Mouse (Mus musculus) heart, adult 2 months (tissue): Measurements from ENCODE around the gene Phactr2. TPM values are rescaled to one million over a fixed set of nuclear protein-coding genes. Genes with fewer than 3 reads are reported as not detected.
A peak's percentile ranks its signal among the peaks of the same experiment; 100 is the strongest.
"Not testable (repeated sequence)": the region's sequence is repeated elsewhere in the genome, so short reads cannot be mapped to it uniquely, and the experiment has no call there.

Source experiments
- DNase-seq, 2 experiments: peaks; one replicate each; pipeline ENCODE4 v3.0.0; 2021
- H3K27ac ChIP-seq: fragments of 200-600 bp; 2 replicates; pipeline ENCODE4 v1.8.1; 2022
- H3K27me3 ChIP-seq: fragments of 200-500 bp; 2 replicates; pipeline ENCODE4 v1.6.1; 2012; ENCODE audit warnings: mild to moderate bottlenecking, low read length, inconsistent platforms, mixed read lengths; ENCODE audit not compliant: control insufficient read depth, insufficient read depth
- H3K36me3 ChIP-seq: fragments of 200-500 bp; 2 replicates; pipeline ENCODE4 v1.6.1; 2012; ENCODE audit warnings: low read length, inconsistent platforms; ENCODE audit not compliant: control insufficient read depth, insufficient read depth
- H3K4me1 ChIP-seq: fragments of 200-500 bp; 2 replicates; pipeline ENCODE4 v1.6.1; 2011; ENCODE audit warnings: low read length; ENCODE audit not compliant: control insufficient read depth, insufficient read depth
- H3K4me3 ChIP-seq: fragments of 200-600 bp; 2 replicates; pipeline ENCODE4 v1.8.1; 2022
- H3K79me2 ChIP-seq: fragments of 200-500 bp; replicated peaks from 2 replicates; pipeline ENCODE4 v1.6.1; 2012; ENCODE audit warnings: mild to moderate bottlenecking, inconsistent platforms, low read length, moderate library complexity, mixed read lengths; ENCODE audit not compliant: control insufficient read depth, insufficient read depth
- H3K9ac ChIP-seq: fragments of 200-500 bp; 2 replicates; pipeline ENCODE4 v1.6.1; 2012; ENCODE audit warnings: low read depth, mild to moderate bottlenecking, control low read depth, inconsistent platforms, low read length, mixed read lengths
- CTCF ChIP-seq: fragments of 200-600 bp; IDR thresholded peaks from 2 replicates; pipeline ENCODE4 v1.8.1; 2022; ENCODE audit warnings: antibody characterized with exemption, mild to moderate bottlenecking, moderate library complexity
- EP300 ChIP-seq: fragments of 200-500 bp; IDR thresholded peaks from 2 replicates; pipeline ENCODE4 v1.6.1; 2011; ENCODE audit warnings: low read depth, low read length, control low read depth; ENCODE audit not compliant: insufficient read depth
- POLR2A ChIP-seq: fragments of 200-500 bp; IDR thresholded peaks from 2 replicates; pipeline ENCODE4 v1.6.1; 2011; ENCODE audit warnings: mild to moderate bottlenecking, low read depth, low read length, control low read depth; ENCODE audit not compliant: insufficient read depth
- WGBS: fragments of 180-500 bp; shearing (Covaris S2); methylation state at CpG from one replicate; pipeline ENCODE4 v1.1.7; 2018; 5-methylcytosine and 5-hydroxymethylcytosine counted together
- intact Hi-C: fragments of 180-260 bp; cut with DNase I; formaldehyde crosslinking; loops from one replicate; pipeline ENCODE4 v1.15.1; 2025
- polyA plus RNA-seq: library from polyadenylated mRNA; depleted of rRNA; stranded (reverse); fragments of >200 nt; gene quantifications from 2 replicates; pipeline ENCODE4 v1.2.3, GENCODE M21; 2012
- total RNA-seq, 2 experiments: library from RNA; stranded (reverse); gene quantifications; 2 replicates each; pipeline ENCODE4 v1.2.3; 2021

Gene Phactr2
- total and polyA plus RNA-seq, 3 experiments, result 15.2 to 49.3 (median 47.7) TPM

GRCm38 (mm10) chr10:13475121-13475520, 909 bp upstream of the Phactr2 start:
- Histone ChIP-seq H3K79me2 (no peaks in the 10 kb centered on the region), H3K27ac (no peak overlapping the region), H3K36me3 (no peaks in the 10 kb centered on the region), H3K27me3 (no peaks in the 10 kb centered on the region; the same call in 1 of the 2 replicates), H3K4me3 (no peak overlapping the region), H3K4me1 (no peaks in the 10 kb centered on the region), H3K9ac (no peak overlapping the region)
- no peak for DNase-seq
- intact Hi-C loops, result loop anchor here (2.0 kb wide), 1 partner anchor 28 kb away; no protein-coding TSS in a partner anchor
- TF ChIP-seq EP300, result no peak
- no peak for TF ChIP-seq CTCF
- no peak for TF ChIP-seq POLR2A
- 40% methylated on average over 7 of the region's 7 CpGs for WGBS

GRCm38 (mm10) chr10:13474568-13474955, 350 bp upstream of the Phactr2 start:
- no peaks in the 10 kb centered on the region for H3K4me1 ChIP-seq
- H3K9ac ChIP-seq, result peak overlapping the region; percentile 76
- no peaks in the 10 kb centered on the region for H3K36me3 ChIP-seq
- no peaks in the 10 kb centered on the region; the same call in 1 of the 2 replicates for H3K27me3 ChIP-seq
- TF ChIP-seq EP300 (no peak), POLR2A (no peak)
- intact Hi-C loops, result loop anchor here (2.0 kb wide), 1 partner anchor 28 kb away; no protein-coding TSS in a partner anchor
- H3K4me3 ChIP-seq, result peak overlapping the region; percentile 68
- 4% methylated on average over 10 of the region's 10 CpGs for WGBS
- H3K79me2 ChIP-seq, result no peaks in the 10 kb centered on the region
- DNase-seq, result no peak
- H3K27ac ChIP-seq, result peak overlapping the region; percentile 75; the same call in 1 of the 2 replicates

GRCm38 (mm10) chr10:13473287-13473832, 852 bp downstream of the Phactr2 start:
- DNase-seq, result no peak
- Histone ChIP-seq H3K36me3 (no peaks in the 10 kb centered on the region), H3K4me1 (no peaks in the 10 kb centered on the region), H3K79me2 (no peaks in the 10 kb centered on the region), H3K27me3 (no peaks in the 10 kb centered on the region; the same call in 1 of the 2 replicates), H3K9ac (peak overlapping the region; percentile 76), H3K27ac (peak overlapping the region; percentile 75), H3K4me3 (peak overlapping the region; percentile 68)
- WGBS, result 19% methylated on average over 17 of the region's 17 CpGs
- TF ChIP-seq EP300 (no peak), CTCF (no peak), POLR2A (no peak)
- intact Hi-C loops, result no loop called here

GRCm38 (mm10) chr10:13470236-13470635, 4.0 kb downstream of the Phactr2 start:
- intact Hi-C loops, result no loop called here
- no peak for DNase-seq
- Histone ChIP-seq H3K4me1 (no peaks in the 10 kb centered on the region), H3K27me3 (no peaks in the 10 kb centered on the region; the same call in 1 of the 2 replicates), H3K27ac (no peak overlapping the region), H3K79me2 (0 out of 2 replicates have a peak, but pooled peaks cover 1% of the 10 kb centered on the region), H3K4me3 (no peak overlapping the region), H3K9ac (no peak overlapping the region), H3K36me3 (no peaks in the 10 kb centered on the region)
- 79% methylated on average over 3 of the region's 3 CpGs for WGBS
- TF ChIP-seq POLR2A (no peak), EP300 (no peak), CTCF (no peak)

GRCm38 (mm10) chr10:13468025-13468529, 6.1 kb downstream of the Phactr2 start:
- intact Hi-C loops, H3K9ac ChIP-seq, H3K27me3 ChIP-seq, H3K27ac ChIP-seq, H3K4me1 ChIP-seq, H3K79me2 ChIP-seq, H3K36me3 ChIP-seq, H3K4me3 ChIP-seq, DNase-seq: not testable (repeated sequence)
- 65% methylated on average over 6 of the region's 6 CpGs for WGBS

- Histone ChIP-seq H3K4me3 (no peak overlapping the region), H3K4me1 (no peaks in the 10 kb centered on the region), H3K27ac (no peak overlapping the region), H3K79me2 (0 out of 2 replicates have a peak, but pooled peaks cover 1% of the 10 kb centered on the region), H3K36me3 (no peaks in the 10 kb centered on the region), H3K27me3 (no peaks in the 10 kb centered on the region), H3K9ac (no peak overlapping the region)
- TF ChIP-seq POLR2A (no peak), CTCF (no peak), EP300 (no peak)
- no peak for DNase-seq
- WGBS, result 60% methylated on average over 5 of the region's 5 CpGs
- intact Hi-C loops, result no loop called here
These were observed 7.3 kb downstream of the Phactr2 start for GRCm38 (mm10) chr10:13466925-13467324.

GRCm38 (mm10) chr10:13464295-13464694, 9.9 kb downstream of the Phactr2 start:
- H3K79me2 ChIP-seq, H3K4me3 ChIP-seq, H3K27ac ChIP-seq, intact Hi-C loops, H3K36me3 ChIP-seq, H3K4me1 ChIP-seq, H3K9ac ChIP-seq, DNase-seq, H3K27me3 ChIP-seq: not testable (repeated sequence)
- WGBS, result 79% methylated on average over 3 of the region's 3 CpGs
